Comparison of ENCODE assay signal across 23 mouse cellular contexts in genomic region chr16:45595494-45595893, GRCm38 (mm10). TPM values are rescaled to one million over a fixed set of nuclear protein-coding genes. Genes with fewer than 3 reads are reported as not detected.
"Had no signal": no experiment of that assay in that cellular context is flagged by ENCODE, and none has a peak within 500 bp of the region (broad histone marks: within the 10 kb centered on the region; RNA-seq: fewer than 3 reads in every experiment).

No protein-coding gene starts in this region.

- H3K4me2 ChIP-seq: liver, embryonic 15.5 days; lung, embryonic 15.5 days; midbrain, embryonic 12.5 days; midbrain, embryonic 15.5 days; neural tube, embryonic 12.5 days; stomach, embryonic 15.5 days had no signal

- H3K27me3 ChIP-seq: liver, embryonic 15.5 days; lung, embryonic 15.5 days; megakaryocyte, embryonic 14.5 days; midbrain, embryonic 12.5 days; midbrain, embryonic 15.5 days; neural tube, embryonic 12.5 days; stomach, embryonic 15.5 days had no signal

- H3K9ac ChIP-seq: liver, embryonic 15.5 days; liver, postnatal 0 days; lung, embryonic 15.5 days; midbrain, embryonic 12.5 days; midbrain, embryonic 15.5 days; neural tube, embryonic 12.5 days; stomach, embryonic 15.5 days had no signal

- H3K36me3 ChIP-seq: liver, embryonic 15.5 days; lung, embryonic 15.5 days; midbrain, embryonic 12.5 days; midbrain, embryonic 15.5 days; neural tube, embryonic 12.5 days; stomach, embryonic 15.5 days had no signal

- DNase-seq: liver, postnatal 0 days; lung, adult 2 months; lung, postnatal 14 days; lung, postnatal 36 days; right cerebral cortex, postnatal 14 days; thymus, adult 2 months; thymus, postnatal 25 days; thymus, postnatal 4 days had no signal

- H3K4me3 ChIP-seq: liver, embryonic 15.5 days; lung, embryonic 15.5 days; megakaryocyte, embryonic 14.5 days; midbrain, embryonic 12.5 days; midbrain, embryonic 15.5 days; neural tube, embryonic 12.5 days; stomach, embryonic 15.5 days had no signal

- H3K9me3 ChIP-seq: liver, embryonic 15.5 days; lung, embryonic 15.5 days; megakaryocyte, embryonic 14.5 days; midbrain, embryonic 12.5 days; midbrain, embryonic 15.5 days; neural tube, embryonic 12.5 days; stomach, embryonic 15.5 days had no signal

- H3K4me1 ChIP-seq: liver, embryonic 15.5 days; lung, embryonic 15.5 days; megakaryocyte, embryonic 14.5 days; midbrain, embryonic 12.5 days; neural tube, embryonic 12.5 days; stomach, embryonic 15.5 days had no signal

- ATAC-seq: liver, postnatal 0 days; lung, postnatal 0 days; midbrain, embryonic 15.5 days had no signal

- H3K27ac ChIP-seq: liver, embryonic 15.5 days; lung, embryonic 15.5 days; macrophage; midbrain, embryonic 12.5 days; midbrain, embryonic 15.5 days; neural tube, embryonic 12.5 days; stomach, embryonic 15.5 days; stomach, postnatal 0 days had no signal

RNA-seq across cellular contexts. Expression of gene Gcsam, which starts 14.7 kb away (rescaled TPM):
- total RNA-seq: midbrain, postnatal 0 days; monocyte, adult 5-6 weeks had no signal
- polyA plus RNA-seq: midbrain, embryonic 15.5 days; midbrain, postnatal 0 days; neural tube, embryonic 14.5 days had no signal

RNA-seq across cellular contexts. Expression of gene BC016579, which starts 58.4 kb away (rescaled TPM):
- total RNA-seq: midbrain, postnatal 0 days; monocyte, adult 5-6 weeks; neutrophil, adult 5-6 weeks had no signal
- polyA plus RNA-seq: macrophage; midbrain, embryonic 15.5 days; midbrain, postnatal 0 days; testis, adult 2 months had no signal
